Mouse (Mus musculus): Measurements from ENCODE around the gene Zfp64. TPM values are rescaled to one million over a fixed set of nuclear protein-coding genes. Genes with fewer than 3 reads are reported as not detected.

The Zfp64 gene
- total RNA-seq, 2 experiments from 2014 or later = 15.7 to 16.4 TPM

GRCm38 (mm10) chr2:168954376-168954775, 1.0 kb downstream of the Zfp64 start:
- no peak for DNase-seq (ENCODE audit: low spot score in 2 of 2)

GRCm38 (mm10) chr2:168948506-168948905, 6.9 kb downstream of the Zfp64 start:
- no peak for DNase-seq (ENCODE audit: low spot score in 2 of 2)

- DNase-seq (ENCODE audit: low spot score in 2 of 2) = no peak
These were observed 7.7 kb downstream of the Zfp64 start for GRCm38 (mm10) chr2:168947663-168948062.

- DNase-seq (ENCODE audit: low spot score in 2 of 2) = no peak
These were observed 11.4 kb downstream of the Zfp64 start for GRCm38 (mm10) chr2:168944011-168944410.

GRCm38 (mm10) chr2:168939941-168940340, 15.4 kb downstream of the Zfp64 start:
- DNase-seq (ENCODE audit: low spot score in 2 of 2) = no peak

- no peak for DNase-seq (ENCODE audit: low spot score in 2 of 2)
These were observed 16.0 kb downstream of the Zfp64 start for GRCm38 (mm10) chr2:168939261-168939933.

- no peak for DNase-seq (ENCODE audit: low spot score in 2 of 2)
These were observed 18.5 kb downstream of the Zfp64 start for GRCm38 (mm10) chr2:168936896-168937295.

GRCm38 (mm10) chr2:168935165-168935564, 20.2 kb downstream of the Zfp64 start:
- no peak for DNase-seq (ENCODE audit: low spot score in 2 of 2)

- DNase-seq (ENCODE audit: low spot score in 2 of 2) = no peak
These were observed 23.7 kb downstream of the Zfp64 start for GRCm38 (mm10) chr2:168931686-168932085.

GRCm38 (mm10) chr2:168929691-168930090, 25.7 kb downstream of the Zfp64 start:
- DNase-seq (ENCODE audit: low spot score in 2 of 2) = peak; percentile 47 to 52

GRCm38 (mm10) chr2:168927401-168927800, 28.0 kb downstream of the Zfp64 start:
- no peak for DNase-seq (ENCODE audit: low spot score in 2 of 2)

GRCm38 (mm10) chr2:168926257-168926810, 29.1 kb downstream of the Zfp64 start:
- DNase-seq (ENCODE audit: low spot score in 2 of 2) = no peak

GRCm38 (mm10) chr2:168923706-168924105, 31.7 kb downstream of the Zfp64 start:
- no peak for DNase-seq (ENCODE audit: low spot score in 2 of 2)

- no peak for DNase-seq (ENCODE audit: low spot score in 2 of 2)
These were observed 32.9 kb downstream of the Zfp64 start for GRCm38 (mm10) chr2:168922466-168922865.

- DNase-seq (ENCODE audit: low spot score in 2 of 2) = no peak
These were observed 35.4 kb downstream of the Zfp64 start for GRCm38 (mm10) chr2:168920007-168920406.

- DNase-seq (ENCODE audit: low spot score in 2 of 2) = no peak
These were observed 42.3 kb downstream of the Zfp64 start for GRCm38 (mm10) chr2:168912901-168913721.

- no peak for DNase-seq (ENCODE audit: low spot score in 2 of 2)
These were observed 43.1 kb downstream of the Zfp64 start for GRCm38 (mm10) chr2:168912051-168912891.

GRCm38 (mm10) chr2:168911527-168911926, 43.9 kb downstream of the Zfp64 start:
- DNase-seq (ENCODE audit: low spot score in 2 of 2) = no peak

GRCm38 (mm10) chr2:168906022-168906421, 49.4 kb downstream of the Zfp64 start:
- no peak for DNase-seq (ENCODE audit: low spot score in 2 of 2)

- no peak for DNase-seq (ENCODE audit: low spot score in 2 of 2)
These were observed 50.5 kb downstream of the Zfp64 start for GRCm38 (mm10) chr2:168904846-168905245.

- DNase-seq (ENCODE audit: low spot score in 2 of 2) = peak in 1 of 2 experiments; percentile 34
These were observed 51.2 kb downstream of the Zfp64 start for GRCm38 (mm10) chr2:168904188-168904587.
